Mouse (Mus musculus): ENCODE measurements at regions not wholly inside any gene's neighbourhood (a gene's known extent, or its start where the extent isn't known, plus 50 kb on each side); places are given as distances from the start of the nearest gene placed in this dataset.
A peak's percentile ranks its signal among the peaks of the same experiment; 100 is the strongest.

DNA sequence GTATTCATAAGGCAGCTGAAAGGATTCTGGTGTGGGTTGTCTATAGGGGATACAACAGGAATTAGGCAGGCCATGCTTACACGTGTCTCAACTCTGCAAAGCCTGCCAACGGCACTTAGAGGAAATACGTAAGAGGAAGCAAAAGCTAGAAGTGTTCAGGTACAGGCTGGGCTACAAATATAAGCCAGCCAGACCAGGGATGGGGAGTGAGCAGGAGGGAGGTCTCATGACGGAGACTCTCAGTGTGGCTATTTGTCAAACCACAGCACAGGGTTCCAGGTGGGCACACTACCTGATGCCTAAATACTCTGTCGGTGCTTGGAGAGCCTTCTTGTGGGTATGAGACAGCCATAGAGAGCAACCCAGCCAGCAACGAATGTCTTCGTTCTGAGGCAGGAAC lies 210.1 kb downstream of the Zfp36l1 start:
- no peaks in the 10 kb centered on the region for H3K27me3 ChIP-seq
- H3K9ac ChIP-seq = no peak overlapping the region
- peaks cover 41% of the 10 kb centered on the region for H3K4me1 ChIP-seq (replicated peaks)
- no peak for DNase-seq
- H3K4me2 ChIP-seq = no peak overlapping the region
- peak overlapping the region; percentile 9; the same call in 1 of the 2 replicates for H3K27ac ChIP-seq
- 58% methylated on average over 7 of the region's 7 CpGs for WGBS (ENCODE audit: insufficient replicate concordance)
- no peak for ATAC-seq (ENCODE audit: low read depth)
- no peak overlapping the region for H3K4me3 ChIP-seq (replicated peaks)
- no peaks in the 10 kb centered on the region for H3K9me3 ChIP-seq (replicated peaks)
- H3K36me3 ChIP-seq = no peaks in the 10 kb centered on the region

DNA sequence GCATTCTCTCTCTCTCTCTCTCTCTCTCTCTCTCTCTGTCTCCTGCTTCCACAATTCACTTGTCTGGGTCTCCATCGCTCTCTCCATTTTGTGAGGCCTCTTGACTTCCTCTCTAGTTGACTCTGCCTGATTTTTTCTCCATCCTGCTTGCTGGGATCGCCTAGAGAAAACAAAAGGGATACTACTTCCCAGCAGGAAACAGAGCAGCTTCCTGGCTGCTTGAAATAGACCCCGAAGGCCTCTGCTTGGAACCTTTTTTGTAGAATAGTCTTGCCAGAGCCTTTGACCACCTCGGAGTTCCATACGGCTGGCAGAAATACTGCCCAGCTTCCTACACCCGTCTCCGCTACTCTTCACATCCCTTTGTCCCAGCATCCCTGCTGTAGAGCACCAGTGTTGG lies 210.7 kb downstream of the Zfp36l1 start:
- no peaks in the 10 kb centered on the region for H3K36me3 ChIP-seq
- H3K9me3 ChIP-seq (replicated peaks) = no peaks in the 10 kb centered on the region
- 55% methylated on average over 7 of the region's 7 CpGs for WGBS (ENCODE audit: insufficient replicate concordance)
- no peak for DNase-seq
- H3K27me3 ChIP-seq = 0 out of 2 replicates have a peak, but pooled peaks cover 3% of the 10 kb centered on the region
- H3K9ac ChIP-seq = no peak overlapping the region
- no peak overlapping the region for H3K4me3 ChIP-seq (replicated peaks)
- peaks cover 36% of the 10 kb centered on the region for H3K4me1 ChIP-seq (replicated peaks)
- H3K4me2 ChIP-seq = no peak overlapping the region
- peak overlapping the region; percentile 9; the same call in 1 of the 2 replicates for H3K27ac ChIP-seq
- no peak for ATAC-seq (ENCODE audit: low read depth)

DNA sequence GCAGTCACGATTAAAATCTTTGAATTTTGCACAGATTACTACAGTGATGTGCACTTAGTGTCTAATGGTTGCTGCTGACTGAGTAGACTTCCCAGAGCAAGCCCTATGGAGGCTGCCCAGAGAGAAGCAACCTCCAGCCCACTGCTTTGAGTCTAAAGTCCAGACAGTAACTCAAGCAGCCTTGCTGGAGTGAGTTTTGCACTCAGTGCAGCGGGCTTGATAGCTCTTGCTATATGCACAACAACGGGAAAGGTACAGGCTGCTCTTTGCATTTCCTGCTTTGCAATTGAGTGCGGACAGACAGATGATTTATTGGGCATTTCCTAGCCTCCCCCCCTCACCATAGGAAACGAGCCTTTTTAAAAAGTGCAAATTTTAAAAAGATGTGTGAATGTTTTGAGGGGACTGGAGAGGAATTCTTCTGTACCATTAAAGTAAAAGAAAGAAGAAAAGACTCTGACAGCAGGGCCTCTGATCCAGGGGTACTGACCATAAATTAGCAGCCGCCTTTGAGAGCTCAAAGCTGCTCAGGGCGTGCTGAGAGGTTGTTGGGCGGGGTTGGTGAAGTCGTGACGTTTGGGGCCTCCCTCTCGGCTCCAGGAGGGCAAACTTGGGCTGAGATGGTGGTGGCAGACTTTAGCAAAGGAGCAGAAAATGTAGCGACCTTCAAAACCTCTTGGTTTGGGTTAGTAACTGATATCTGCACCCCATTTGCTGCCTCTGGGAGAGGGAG lies 214.4 kb downstream of the Zfp36l1 start:
- DNase-seq (no peak), ATAC-seq (ENCODE audit: low read depth) (no peak)
- no peak overlapping the region for H3K9ac ChIP-seq
- WGBS (ENCODE audit: insufficient replicate concordance) = 17% methylated on average over 12 of the region's 12 CpGs
- H3K27me3 ChIP-seq = 0 out of 2 replicates have a peak, but pooled peaks cover 3% of the 10 kb centered on the region
- no peaks in the 10 kb centered on the region for H3K36me3 ChIP-seq
- H3K4me1 ChIP-seq (replicated peaks) = peaks cover 15% of the 10 kb centered on the region
- no peak overlapping the region for H3K4me3 ChIP-seq (replicated peaks)
- H3K27ac ChIP-seq = no peak overlapping the region
- no peaks in the 10 kb centered on the region for H3K9me3 ChIP-seq (replicated peaks)
- no peak overlapping the region for H3K4me2 ChIP-seq

DNA sequence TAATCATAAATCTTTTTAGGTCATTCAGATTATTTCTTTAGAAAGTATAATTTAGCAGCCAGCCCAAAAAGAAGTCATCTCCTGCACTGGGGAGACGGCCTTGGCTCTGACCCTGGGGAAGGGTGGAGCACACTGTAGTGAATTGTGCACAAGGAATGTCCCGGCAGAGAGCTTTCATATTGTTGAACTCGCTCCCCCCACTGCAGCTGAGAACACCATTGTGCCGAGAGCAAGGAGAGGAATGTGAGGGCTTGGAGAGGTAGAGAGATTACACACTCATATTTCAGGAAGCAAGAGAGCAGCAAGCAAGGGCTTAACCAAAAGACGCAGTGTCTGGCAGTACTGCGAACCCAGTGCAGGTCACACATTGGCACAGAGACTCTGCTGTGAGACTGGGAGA lies 216.8 kb downstream of the Zfp36l1 start:
- ATAC-seq (ENCODE audit: low read depth) = no peak
- H3K27me3 ChIP-seq = 0 out of 2 replicates have a peak, but pooled peaks cover 3% of the 10 kb centered on the region
- H3K4me1 ChIP-seq (replicated peaks) = peaks cover 11% of the 10 kb centered on the region
- no peak overlapping the region for H3K4me2 ChIP-seq
- 57% methylated on average over 6 of the region's 6 CpGs for WGBS (ENCODE audit: insufficient replicate concordance)
- no peak for DNase-seq
- H3K9ac ChIP-seq = no peak overlapping the region
- H3K36me3 ChIP-seq = no peaks in the 10 kb centered on the region
- H3K4me3 ChIP-seq (replicated peaks) = no peak overlapping the region
- no peaks in the 10 kb centered on the region for H3K9me3 ChIP-seq (replicated peaks)
- H3K27ac ChIP-seq = no peak overlapping the region

DNA sequence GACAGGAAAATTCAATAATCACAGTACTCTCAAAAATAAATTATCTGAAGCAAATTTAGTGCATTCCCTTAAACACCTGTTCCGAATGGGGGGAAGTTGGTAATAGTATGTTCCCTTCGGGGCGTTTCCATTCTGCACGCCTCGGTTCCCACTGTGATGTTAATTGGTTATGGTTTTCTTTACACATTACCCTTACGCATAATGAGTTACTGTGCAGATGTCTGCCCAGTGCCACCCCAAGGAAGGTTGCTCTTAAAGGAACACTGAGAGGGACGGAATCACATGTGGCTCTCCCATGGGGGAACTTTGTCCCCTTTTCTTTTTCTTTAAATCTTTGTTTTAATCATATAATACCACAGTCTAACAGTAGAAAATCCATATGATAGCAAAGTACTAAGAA lies 217.5 kb downstream of the Zfp36l1 start:
- WGBS (ENCODE audit: insufficient replicate concordance) = 79% methylated on average over 7 of the region's 7 CpGs

DNA sequence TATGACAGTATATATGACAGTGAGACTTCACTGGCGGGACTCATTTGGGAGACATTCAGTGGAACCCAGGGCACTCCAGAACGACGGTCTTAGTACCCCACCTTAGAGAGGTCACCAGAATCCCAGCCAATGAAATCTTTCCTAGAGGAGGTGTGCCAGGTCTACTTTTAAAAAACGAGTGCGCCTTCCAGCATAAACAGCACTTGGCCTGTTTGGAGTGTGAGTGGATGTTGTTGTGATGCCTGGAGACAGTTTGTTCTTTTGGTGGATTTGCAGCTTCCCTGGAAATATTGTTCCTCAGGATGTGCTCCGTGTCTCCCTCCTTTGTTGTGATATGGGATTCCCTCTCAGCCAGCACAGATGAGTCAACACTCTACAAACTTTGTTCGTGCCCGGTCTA lies 219.9 kb downstream of the Zfp36l1 start:
- H3K27ac ChIP-seq = no peak overlapping the region
- DNase-seq (no peak), ATAC-seq (ENCODE audit: low read depth) (no peak)
- no peaks in the 10 kb centered on the region for H3K4me1 ChIP-seq (replicated peaks)
- no peaks in the 10 kb centered on the region for H3K9me3 ChIP-seq (replicated peaks)
- no peak overlapping the region for H3K4me2 ChIP-seq
- no peak overlapping the region for H3K9ac ChIP-seq
- no peaks in the 10 kb centered on the region for H3K36me3 ChIP-seq
- no peak overlapping the region for H3K4me3 ChIP-seq (replicated peaks)
- 74% methylated on average over 8 of the region's 8 CpGs for WGBS (ENCODE audit: insufficient replicate concordance)
- H3K27me3 ChIP-seq = 0 out of 2 replicates have a peak, but pooled peaks cover 3% of the 10 kb centered on the region

More for the DNA sequence above, 217.5 kb downstream of the Zfp36l1 start:
- Histone ChIP-seq H3K4me2 (no peak overlapping the region), H3K27ac (no peak overlapping the region), H3K27me3 (0 out of 2 replicates have a peak, but pooled peaks cover 3% of the 10 kb centered on the region), H3K4me3 (replicated peaks) (no peak overlapping the region), H3K36me3 (no peaks in the 10 kb centered on the region), H3K4me1 (replicated peaks) (peaks cover 11% of the 10 kb centered on the region), H3K9ac (no peak overlapping the region), H3K9me3 (replicated peaks) (no peaks in the 10 kb centered on the region)
- no peak for DNase-seq
- no peak for ATAC-seq (ENCODE audit: low read depth)

DNA sequence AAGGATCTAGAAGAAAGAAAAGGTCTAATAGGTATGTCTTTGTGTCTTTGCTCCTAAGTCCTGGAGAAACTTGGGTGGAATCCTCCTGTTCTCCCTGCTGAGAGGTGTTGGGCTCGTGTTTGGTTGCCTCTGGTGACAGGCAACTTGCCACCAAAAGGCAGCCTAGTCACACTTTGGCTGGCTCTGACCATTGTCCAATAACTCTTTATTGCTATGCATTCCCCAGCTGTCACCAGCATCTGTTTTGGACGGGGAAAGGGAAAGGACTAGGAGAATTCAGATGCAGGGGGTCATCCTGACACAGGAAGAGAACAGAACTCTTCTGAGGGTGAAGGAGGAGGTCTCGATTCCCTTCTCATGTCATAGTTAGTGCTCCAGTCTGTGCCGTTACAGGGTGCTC lies 220.9 kb downstream of the Zfp36l1 start:
- H3K9me3 ChIP-seq (replicated peaks) = no peaks in the 10 kb centered on the region
- no peak overlapping the region for H3K4me2 ChIP-seq
- H3K27ac ChIP-seq = no peak overlapping the region
- no peaks in the 10 kb centered on the region for H3K36me3 ChIP-seq
- ATAC-seq (ENCODE audit: low read depth) = no peak
- no peaks in the 10 kb centered on the region for H3K27me3 ChIP-seq
- 50% methylated on average over 4 of the region's 4 CpGs for WGBS (ENCODE audit: insufficient replicate concordance)
- no peaks in the 10 kb centered on the region for H3K4me1 ChIP-seq (replicated peaks)
- no peak overlapping the region for H3K4me3 ChIP-seq (replicated peaks)
- no peak overlapping the region for H3K9ac ChIP-seq
- no peak for DNase-seq

DNA sequence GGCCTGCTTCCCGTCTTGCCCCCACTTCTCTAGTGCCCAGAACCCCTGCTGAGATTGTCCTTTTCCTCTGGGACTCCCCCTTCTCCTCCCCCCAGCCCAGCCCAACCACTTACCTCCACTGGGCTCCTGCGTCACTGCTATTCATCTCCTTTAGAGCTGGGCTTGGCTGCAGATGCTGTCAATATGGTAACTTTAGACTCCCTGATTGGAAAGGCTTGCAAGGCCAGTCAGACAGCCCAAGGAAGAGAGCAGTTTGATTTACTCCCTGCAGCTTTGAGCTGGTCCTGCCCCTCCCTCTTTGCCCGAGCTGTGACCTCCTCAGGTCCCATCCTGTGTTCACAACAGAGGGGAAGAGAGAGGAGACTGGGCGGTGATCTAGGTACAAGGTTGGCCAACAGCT lies 221.9 kb downstream of the Zfp36l1 start:
- no peak overlapping the region for H3K27ac ChIP-seq
- ATAC-seq (ENCODE audit: low read depth) = no peak
- no peak overlapping the region for H3K4me2 ChIP-seq
- no peak for DNase-seq
- H3K9ac ChIP-seq = no peak overlapping the region
- no peaks in the 10 kb centered on the region for H3K36me3 ChIP-seq
- no peaks in the 10 kb centered on the region for H3K27me3 ChIP-seq
- 36% methylated on average over 4 of the region's 4 CpGs for WGBS (ENCODE audit: insufficient replicate concordance)
- H3K4me3 ChIP-seq (replicated peaks) = no peak overlapping the region
- H3K9me3 ChIP-seq (replicated peaks) = no peaks in the 10 kb centered on the region
- H3K4me1 ChIP-seq (replicated peaks) = no peaks in the 10 kb centered on the region

DNA sequence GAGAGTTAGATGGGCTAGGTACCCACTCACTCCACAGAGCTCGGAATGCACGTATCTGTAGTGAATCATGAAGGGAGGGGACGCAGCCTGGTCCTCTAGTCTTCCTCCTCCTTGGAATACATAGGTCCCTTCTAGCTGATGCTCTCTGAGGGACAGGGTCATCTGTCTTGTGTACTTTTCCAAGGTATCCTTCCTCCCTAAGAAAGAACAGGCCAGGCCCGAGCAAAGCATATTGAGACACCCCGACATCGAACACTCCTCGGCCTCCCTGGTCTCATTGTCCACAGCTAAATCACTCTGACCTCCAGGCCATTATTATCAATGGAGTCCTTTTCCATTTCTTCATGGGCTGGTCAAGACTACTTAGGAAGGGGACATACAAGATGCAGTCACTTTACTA lies 222.5 kb downstream of the Zfp36l1 start:
- no peaks in the 10 kb centered on the region for H3K9me3 ChIP-seq (replicated peaks)
- no peak overlapping the region for H3K9ac ChIP-seq
- H3K36me3 ChIP-seq = no peaks in the 10 kb centered on the region
- DNase-seq = no peak
- no peak overlapping the region for H3K27ac ChIP-seq
- ATAC-seq (ENCODE audit: low read depth) = no peak
- WGBS (ENCODE audit: insufficient replicate concordance) = 80% methylated on average over 7 of the region's 7 CpGs
- no peak overlapping the region for H3K4me2 ChIP-seq
- no peaks in the 10 kb centered on the region for H3K27me3 ChIP-seq
- H3K4me1 ChIP-seq (replicated peaks) = no peaks in the 10 kb centered on the region
- no peak overlapping the region for H3K4me3 ChIP-seq (replicated peaks)

DNA sequence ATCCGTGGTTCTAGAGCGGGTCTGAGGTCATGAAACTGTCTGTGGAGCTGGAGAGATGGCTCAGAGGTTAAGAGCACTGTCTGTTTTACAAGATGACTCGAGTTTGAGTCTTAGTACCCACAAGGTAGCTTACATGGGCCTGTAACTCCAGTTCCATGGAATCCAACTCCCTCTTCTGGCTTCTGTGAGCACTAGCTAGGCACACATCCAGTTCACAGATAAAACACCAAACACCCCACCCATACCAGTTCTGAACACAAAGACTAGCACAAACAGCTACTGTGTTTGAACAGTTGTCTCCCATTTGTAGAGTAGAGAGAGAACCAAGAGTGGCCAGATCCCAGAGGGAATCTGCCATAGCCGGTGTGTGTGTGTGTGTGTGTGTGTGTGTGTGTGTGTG lies 224.0 kb downstream of the Zfp36l1 start:
- no peaks in the 10 kb centered on the region for H3K27me3 ChIP-seq
- no peak overlapping the region for H3K4me2 ChIP-seq
- H3K4me3 ChIP-seq (replicated peaks) = no peak overlapping the region
- ATAC-seq (ENCODE audit: low read depth) (no peak), DNase-seq (no peak)
- WGBS (ENCODE audit: insufficient replicate concordance) = 67% methylated on average over 4 of the region's 4 CpGs
- no peak overlapping the region for H3K9ac ChIP-seq
- H3K9me3 ChIP-seq (replicated peaks) = no peaks in the 10 kb centered on the region
- H3K36me3 ChIP-seq = no peaks in the 10 kb centered on the region
- no peaks in the 10 kb centered on the region for H3K4me1 ChIP-seq (replicated peaks)
- H3K27ac ChIP-seq = no peak overlapping the region

DNA sequence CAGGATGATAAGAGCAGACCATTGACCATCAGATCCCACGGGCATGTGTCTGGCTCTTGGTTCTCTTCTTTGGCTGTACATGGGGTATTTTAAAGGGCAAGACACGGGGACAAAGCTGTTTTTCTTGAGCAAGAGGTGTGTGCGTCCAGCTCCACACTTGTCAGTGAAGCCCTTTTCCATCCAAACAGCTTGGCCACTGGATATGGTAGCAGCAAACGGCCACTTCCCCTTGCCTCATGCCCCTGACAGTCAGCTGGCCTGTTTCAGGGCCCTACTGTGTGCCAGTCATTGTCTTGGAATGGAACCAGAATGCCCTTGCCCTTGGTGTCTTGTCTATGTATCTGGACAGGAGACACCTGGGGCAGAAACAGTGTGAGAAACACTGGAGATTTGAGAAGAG lies 224.7 kb downstream of the Zfp36l1 start:
- 54% methylated on average over 4 of the region's 4 CpGs for WGBS (ENCODE audit: insufficient replicate concordance)
- no peak overlapping the region for H3K9ac ChIP-seq
- no peaks in the 10 kb centered on the region for H3K9me3 ChIP-seq (replicated peaks)
- ATAC-seq (ENCODE audit: low read depth) (no peak), DNase-seq (no peak)
- H3K27me3 ChIP-seq = no peaks in the 10 kb centered on the region
- H3K36me3 ChIP-seq = no peaks in the 10 kb centered on the region
- no peaks in the 10 kb centered on the region for H3K4me1 ChIP-seq (replicated peaks)
- H3K4me3 ChIP-seq (replicated peaks) = no peak overlapping the region
- no peak overlapping the region for H3K27ac ChIP-seq
- H3K4me2 ChIP-seq = no peak overlapping the region

DNA sequence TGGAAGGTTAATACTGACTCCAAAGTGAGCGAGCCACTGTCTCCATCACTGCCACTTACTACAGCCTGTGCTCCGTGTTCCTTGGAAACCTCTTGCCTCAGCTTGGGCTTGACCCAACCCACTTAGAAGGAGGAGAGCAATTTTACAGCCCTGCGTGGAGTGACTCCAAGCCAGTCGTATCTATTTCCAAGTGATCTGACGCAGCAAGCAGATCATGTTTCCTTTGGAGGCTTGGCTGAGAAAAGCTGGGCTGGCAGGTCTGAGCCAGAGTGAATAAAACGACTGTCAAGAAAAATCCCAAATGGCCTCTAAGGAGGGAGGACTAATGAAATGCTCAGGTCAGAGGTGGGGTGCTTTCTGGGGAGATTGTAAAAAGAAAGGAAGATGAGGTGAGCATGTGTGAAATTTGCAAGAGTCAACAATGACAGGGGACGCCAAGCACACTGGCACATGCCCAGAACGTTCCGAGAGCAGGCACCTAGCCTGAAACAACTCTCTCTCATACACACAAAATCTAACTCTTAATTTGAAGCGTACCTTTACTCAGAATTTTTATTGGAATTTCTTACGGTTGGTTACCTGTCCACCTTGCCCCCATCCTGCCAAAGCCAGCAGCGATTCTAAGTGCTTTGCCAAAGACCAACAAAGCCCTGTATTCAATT lies 225.5 kb downstream of the Zfp36l1 start:
- H3K4me2 ChIP-seq = no peak overlapping the region
- no peak overlapping the region for H3K27ac ChIP-seq
- H3K9me3 ChIP-seq (replicated peaks) = no peaks in the 10 kb centered on the region
- ATAC-seq (ENCODE audit: low read depth) (no peak), DNase-seq (no peak)
- no peak overlapping the region for H3K4me3 ChIP-seq (replicated peaks)
- no peaks in the 10 kb centered on the region for H3K36me3 ChIP-seq
- H3K4me1 ChIP-seq (replicated peaks) = no peaks in the 10 kb centered on the region
- no peak overlapping the region for H3K9ac ChIP-seq
- H3K27me3 ChIP-seq = no peaks in the 10 kb centered on the region
- WGBS (ENCODE audit: insufficient replicate concordance) = 65% methylated on average over 12 of the region's 12 CpGs
